Mouse (Mus musculus) B cell, adult (primary cell): ENCODE measurements around the gene Gm29797. TPM values are rescaled to one million over a fixed set of nuclear protein-coding genes. Genes with fewer than 3 reads are reported as not detected.

ENCODE experiments used
- total RNA-seq: library from RNA; stranded (reverse); gene quantifications from 4 replicates; pipeline ENCODE4 v1.2.4, GENCODE M21; 2023; ENCODE audit not compliant: inconsistent age

The Gm29797 gene
- 1.2 TPM in 1 of 4 replicates, not detected in the others for total RNA-seq

GRCm38 (mm10) chr2:181656734-181657133 is at the start of gene Gm29797:
Gm29797 (plus strand) TSS chr2:181657034.

GRCm38 (mm10) chr2:181671326-181671725 is 14.5 kb downstream of the Gm29797 start, which contains the start of gene Sox18:
Sox18 (minus strand) TSS chr2:181671640.

GRCm38 (mm10) chr2:181679951-181680715 is 23.3 kb downstream of the Gm29797 start, which contains the start of gene Tcea2:
Tcea2 (plus strand) TSS chr2:181680310.

DNA sequence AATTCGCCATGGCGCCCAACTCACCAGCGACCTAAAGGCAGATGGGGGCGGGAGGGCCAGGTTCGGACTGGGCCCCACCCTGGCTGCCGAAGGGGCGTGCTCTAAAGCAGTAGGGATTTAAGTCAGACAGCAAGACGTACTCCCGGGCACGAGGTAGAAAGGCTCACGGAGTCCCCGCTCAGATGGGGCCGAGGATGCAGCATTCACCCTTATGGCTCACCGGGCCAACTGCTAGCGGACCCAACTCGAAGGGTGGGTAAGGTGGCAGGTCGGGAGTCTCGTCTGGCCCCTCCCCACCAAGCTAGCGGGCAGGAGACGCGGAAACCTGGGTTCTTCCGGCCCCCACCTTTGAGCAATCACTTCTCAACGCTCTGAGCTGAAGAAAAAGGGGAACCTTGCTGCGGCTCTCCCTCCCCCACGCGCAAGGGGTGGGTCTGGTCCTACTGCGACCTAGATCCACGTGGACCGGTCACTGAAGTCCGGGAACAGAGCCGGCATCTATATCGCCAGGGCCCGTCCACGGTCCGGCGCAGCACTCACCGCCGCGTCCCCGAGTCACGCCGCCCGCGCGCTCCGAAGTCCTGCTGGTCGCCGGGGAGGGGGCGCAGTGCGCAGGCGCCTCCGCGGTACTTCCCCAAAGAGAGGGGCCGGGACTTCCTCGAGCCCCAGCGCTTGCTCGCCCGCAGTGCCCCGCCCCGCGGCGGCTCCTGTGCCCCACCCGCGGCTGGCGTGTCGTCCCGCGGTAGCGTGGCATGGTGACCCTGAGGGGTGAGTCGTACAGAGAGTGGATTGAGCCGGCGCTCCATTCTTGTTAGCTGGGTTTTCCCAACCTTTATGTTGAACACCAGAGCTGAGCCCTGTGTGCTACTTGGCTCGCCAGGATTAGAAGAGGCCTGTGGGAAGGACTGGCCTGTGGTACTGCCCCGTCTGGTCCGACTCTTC is 36.8 kb downstream of the Gm29797 start, which contains the start of gene Rgs19:
Gene Rgs19 (minus strand): TSS at position 639 of the 942 bp plus-strand sequence.

GRCm38 (mm10) chr2:181698241-181698640 is 41.4 kb downstream of the Gm29797 start, which contains the start of gene Lkaaear1:
Lkaaear1 (minus strand) TSS chr2:181698442.

Other genes with a start within 250 kb of the Gm29797 start
- gene Zbtb46, start 197.6 kb upstream of the Gm29797 start, total RNA-seq: 0.29 to 1.3 TPM (median 0.69 TPM) in 4 replicates
- gene Abhd16b, start 163.8 kb upstream of the Gm29797 start, total RNA-seq: not detected in 4 replicates
- gene Tpd52l2, start 159.9 kb upstream of the Gm29797 start, total RNA-seq: 79.5 to 84.3 TPM (median 80.4 TPM) in 4 replicates
- 112 to 128 TPM (median 117 TPM) in 4 replicates for gene Dnajc5, start 136.5 kb upstream of the Gm29797 start, total RNA-seq
- gene Uckl1, start 72.1 kb upstream of the Gm29797 start, total RNA-seq: 161 to 195 TPM (median 177 TPM) in 4 replicates
- 60.3 to 64.9 TPM (median 63.4 TPM) in 4 replicates for gene Prpf6, start 65.2 kb upstream of the Gm29797 start, total RNA-seq
- gene Zfp512b, start 64.2 kb upstream of the Gm29797 start, total RNA-seq: 37.9 to 43.7 TPM (median 42.4 TPM) in 4 replicates
- 11.6 to 16.0 TPM (median 13.1 TPM) in 4 replicates for gene Samd10, start 57.8 kb upstream of the Gm29797 start, total RNA-seq
- not detected in 4 replicates for gene Sox18, start 14.6 kb downstream of the Gm29797 start, total RNA-seq
- 15.8 to 23.0 TPM (median 19.9 TPM) in 4 replicates for gene Tcea2, start 23.3 kb downstream of the Gm29797 start, total RNA-seq
- 162 to 178 TPM (median 173 TPM) in 4 replicates for gene Rgs19, start 36.9 kb downstream of the Gm29797 start, total RNA-seq
- not detected in 4 replicates for gene Lkaaear1, start 41.4 kb downstream of the Gm29797 start, total RNA-seq
- 0.45 to 0.63 TPM (median 0.57 TPM) in 3 of 4 replicates, not detected in the other for gene Oprl1, start 58.0 kb downstream of the Gm29797 start, total RNA-seq
- gene Myt1, start 106.3 kb downstream of the Gm29797 start, total RNA-seq: not detected in 4 replicates
- 38.7 to 47.6 TPM (median 42.9 TPM) in 4 replicates for gene Pcmtd2, start 180.8 kb downstream of the Gm29797 start, total RNA-seq
- 10.6 to 15.3 TPM (median 13.4 TPM) in 4 replicates for gene Polr3k, start 207.3 kb downstream of the Gm29797 start, total RNA-seq